ENCODE assay signal across 8 mouse cellular contexts in genomic region chr12:85176846-85177523, GRCm38 (mm10). TPM values are rescaled to one million over a fixed set of nuclear protein-coding genes. Genes with fewer than 3 reads are reported as not detected.
DNase-seq lines count a peak whose midpoint lies in the region; ATAC-seq and TF ChIP-seq lines count a peak whose summit lies in the region.

No protein-coding gene starts in this region.

- H3K36me3 ChIP-seq in testis, adult 2 months (ENCODE audit: control insufficient read depth, insufficient read depth, low read length) = no peaks in the 10 kb centered on the region
- H3K36me3 ChIP-seq in embryonic facial prominence, embryonic 13.5 days = no peaks in the 10 kb centered on the region
- H3K36me3 ChIP-seq in limb, embryonic 15.5 days = no peaks in the 10 kb centered on the region
- H3K36me3 ChIP-seq in midbrain, embryonic 14.5 days (ENCODE audit: control insufficient read depth, insufficient read depth, low read length) = no peaks in the 10 kb centered on the region

- no peak for TF ChIP-seq CTCF in testis, adult 2 months (IDR thresholded peaks at IDR 0.05; ENCODE audit: control insufficient read depth, insufficient read depth, insufficient replicate concordance, low read depth, low read length)

- peak overlapping the region; percentile 51 for H3K4me3 ChIP-seq in testis, adult 2 months (ENCODE audit: control insufficient read depth, low read depth, low read length)
- H3K4me3 ChIP-seq in embryonic facial prominence, embryonic 13.5 days = peak overlapping the region; percentile 41
- H3K4me3 ChIP-seq in limb, embryonic 15.5 days = peak overlapping the region; percentile 43
- H3K4me3 ChIP-seq in midbrain, embryonic 14.5 days (replicated peaks; ENCODE audit: low read depth, low read length) = peak overlapping the region; percentile 28

- peaks cover 15% of the 10 kb centered on the region for H3K4me1 ChIP-seq in testis, adult 2 months (ENCODE audit: control insufficient read depth, insufficient read depth, low read length)
- H3K4me1 ChIP-seq in embryonic facial prominence, embryonic 13.5 days = peaks cover 48% of the 10 kb centered on the region
- peaks cover 45% of the 10 kb centered on the region for H3K4me1 ChIP-seq in limb, embryonic 15.5 days
- H3K4me1 ChIP-seq in midbrain, embryonic 14.5 days (ENCODE audit: control insufficient read depth, insufficient read depth, low read length) = peaks cover 33% of the 10 kb centered on the region

- peak; percentile 28; the same call in 1 of the 2 replicates for ATAC-seq in embryonic facial prominence, embryonic 13.5 days (ENCODE audit: insufficient number of reproducible peaks, insufficient read depth, low FRiP score, low TSS enrichment, low read depth)
- peak; percentile 79 to 83 for ATAC-seq in hematopoietic stem cell, adult 5-6 weeks (replicated peaks in 1 of 2; ENCODE audit: insufficient read depth in 1 of 2, low FRiP score in 2 of 2, low TSS enrichment in 1 of 2, low read depth in 1 of 2, poor library complexity in 2 of 2, severe bottlenecking in 2 of 2)
- ATAC-seq in limb, embryonic 15.5 days (ENCODE audit: insufficient number of reproducible peaks, low FRiP score, low TSS enrichment, low read depth) = 0 out of 2 replicates have a peak, but pooled peaks have one; percentile 35
- 0 out of 2 replicates have a peak, but pooled peaks have one; percentile 11 for ATAC-seq in midbrain, embryonic 14.5 days (ENCODE audit: low FRiP score, low TSS enrichment)

- no peak overlapping the region for H3K27ac ChIP-seq in testis, adult 2 months (ENCODE audit: control insufficient read depth, insufficient read depth, low read depth, low read length)
- H3K27ac ChIP-seq in embryonic facial prominence, embryonic 13.5 days = no peak overlapping the region
- H3K27ac ChIP-seq in limb, embryonic 15.5 days = peak overlapping the region; percentile 28
- no peak overlapping the region for H3K27ac ChIP-seq in midbrain, embryonic 14.5 days (replicated peaks; ENCODE audit: low read depth, low read length)

- H3K9me3 ChIP-seq in embryonic facial prominence, embryonic 13.5 days = no peaks in the 10 kb centered on the region
- no peaks in the 10 kb centered on the region for H3K9me3 ChIP-seq in limb, embryonic 15.5 days
- no peaks in the 10 kb centered on the region for H3K9me3 ChIP-seq in midbrain, embryonic 14.5 days (ENCODE audit: control insufficient read depth, low read length)

- no peak for TF ChIP-seq POLR2A in testis, adult 2 months (IDR thresholded peaks at IDR 0.05; ENCODE audit: control insufficient read depth, low read depth, low read length)

- H3K4me2 ChIP-seq in embryonic facial prominence, embryonic 13.5 days = peak overlapping the region; percentile 65
- H3K4me2 ChIP-seq in limb, embryonic 15.5 days = peak overlapping the region; percentile 83
- H3K4me2 ChIP-seq in midbrain, embryonic 14.5 days (ENCODE audit: low read length) = peak overlapping the region; percentile 62

- H3K9ac ChIP-seq in embryonic facial prominence, embryonic 13.5 days = peak overlapping the region; percentile 63
- no peak overlapping the region for H3K9ac ChIP-seq in limb, embryonic 15.5 days
- H3K9ac ChIP-seq in midbrain, embryonic 14.5 days (replicated peaks; ENCODE audit: low read length) = no peak overlapping the region; the same call in 1 of the 2 replicates

- 2% methylated on average over 32 of the region's 32 CpGs for WGBS in embryonic facial prominence, embryonic 13.5 days
- WGBS in limb, embryonic 15.5 days = 2% methylated on average over 32 of the region's 32 CpGs
- WGBS in midbrain, embryonic 14.5 days = 4% methylated on average over 32 of the region's 32 CpGs

- no peak for DNase-seq in testis, postnatal 10 days (ENCODE audit: low spot score)
- DNase-seq in midbrain, embryonic 14.5 days = peak; percentile 63
- DNase-seq in thymus, postnatal 0 days (ENCODE audit: low spot score) = peak; percentile 75
- DNase-seq in cerebellum, adult 9-10 months = no peak

- H3K27me3 ChIP-seq in testis, adult 2 months (ENCODE audit: control insufficient read depth, insufficient read depth, low read length) = no peaks in the 10 kb centered on the region
- H3K27me3 ChIP-seq in embryonic facial prominence, embryonic 13.5 days = peaks cover 32% of the 10 kb centered on the region
- H3K27me3 ChIP-seq in limb, embryonic 15.5 days = peaks cover 16% of the 10 kb centered on the region; the same call in 1 of the 2 replicates
- H3K27me3 ChIP-seq in midbrain, embryonic 14.5 days (ENCODE audit: control insufficient read depth, insufficient read depth, low read length) = peaks cover 6% of the 10 kb centered on the region

RNA-seq across cellular contexts. Expression of gene Pgf, which starts 0.6 kb away (rescaled TPM):
- polyA plus RNA-seq in testis, adult 2 months (2012; rRNA removed) = 2.3 and 3.6 TPM in 2 replicates
- 8.7 and 10.3 TPM in 2 replicates for polyA plus RNA-seq in embryonic facial prominence, embryonic 13.5 days (2015; fragmentation: Nextera tagmentation; extraction: Ambion mirVana)
- 0.63 and 0.84 TPM in 2 replicates for total RNA-seq in hematopoietic stem cell, adult 5-6 weeks (2017)
- 15.5 and 18.4 TPM in 2 replicates for polyA plus RNA-seq in limb, embryonic 15.5 days (2015; fragmentation: Nextera tagmentation; extraction: Ambion mirVana)
- 6.0 and 7.1 TPM in 2 replicates for polyA plus RNA-seq in midbrain, embryonic 14.5 days (2014; fragmentation: Nextera tagmentation; extraction: Ambion mirVana)
- polyA plus RNA-seq in thymus, postnatal 0 days (2015; fragmentation: Nextera tagmentation; extraction: Ambion mirVana) = 2.0 and 2.7 TPM in 2 replicates

RNA-seq across cellular contexts. Expression of gene Rps6kl1, which starts 25.9 kb away (rescaled TPM):
- polyA plus RNA-seq in testis, adult 2 months (2012; rRNA removed) = 0.04 and 0.05 TPM in 2 replicates
- 0.78 and 1.1 TPM in 2 replicates for polyA plus RNA-seq in embryonic facial prominence, embryonic 13.5 days (2015; fragmentation: Nextera tagmentation; extraction: Ambion mirVana)
- total RNA-seq in hematopoietic stem cell, adult 5-6 weeks (2017) = not detected in 2 replicates
- polyA plus RNA-seq in limb, embryonic 15.5 days (2015; fragmentation: Nextera tagmentation; extraction: Ambion mirVana) = 0.53 and 0.88 TPM in 2 replicates
- polyA plus RNA-seq in midbrain, embryonic 14.5 days (2014; fragmentation: Nextera tagmentation; extraction: Ambion mirVana) = 22.2 and 27.1 TPM in 2 replicates
- 3.2 and 3.4 TPM in 2 replicates for polyA plus RNA-seq in thymus, postnatal 0 days (2015; fragmentation: Nextera tagmentation; extraction: Ambion mirVana)

RNA-seq across cellular contexts. Expression of gene Eif2b2, which starts 42.3 kb away (rescaled TPM):
- polyA plus RNA-seq in testis, adult 2 months (2012; rRNA removed) = 52.6 and 54.0 TPM in 2 replicates
- 73.2 and 81.1 TPM in 2 replicates for polyA plus RNA-seq in embryonic facial prominence, embryonic 13.5 days (2015; fragmentation: Nextera tagmentation; extraction: Ambion mirVana)
- total RNA-seq in hematopoietic stem cell, adult 5-6 weeks (2017) = 79.2 and 94.9 TPM in 2 replicates
- 79.4 and 83.8 TPM in 2 replicates for polyA plus RNA-seq in limb, embryonic 15.5 days (2015; fragmentation: Nextera tagmentation; extraction: Ambion mirVana)
- 77.1 and 78.7 TPM in 2 replicates for polyA plus RNA-seq in midbrain, embryonic 14.5 days (2014; fragmentation: Nextera tagmentation; extraction: Ambion mirVana)
- polyA plus RNA-seq in thymus, postnatal 0 days (2015; fragmentation: Nextera tagmentation; extraction: Ambion mirVana) = 106 and 110 TPM in 2 replicates

Comparison
In these comparisons a context has a peak if more than half of its experiments do, and no peak if none do; other contexts are left out.
1. DNase-seq: peak in midbrain, embryonic 14.5 days (single experiment) and thymus, postnatal 0 days (single experiment); none in testis, postnatal 10 days (single experiment) and cerebellum, adult 9-10 months (single experiment).
2. ATAC-seq: peak in every context shown above with its lines; median percentile 81 in hematopoietic stem cell, adult 5-6 weeks; 35 in limb, embryonic 15.5 days; 28 in embryonic facial prominence, embryonic 13.5 days; 11 in midbrain, embryonic 14.5 days.
3. Peak in every context shown above with its lines, with median percentiles within 50 percentile points of each other: H3K4me3 ChIP-seq and H3K4me2 ChIP-seq.